Mouse (Mus musculus): ENCODE data around the gene Zfp825. TPM values are rescaled to one million over a fixed set of nuclear protein-coding genes. Genes with fewer than 3 reads are reported as not detected.
"Not testable (repeated sequence)": the region's sequence is repeated elsewhere in the genome, so short reads cannot be mapped to it uniquely, and the experiment has no call there.

Gene Zfp825
- polyA plus RNA-seq, 2 experiments, result 3.5 to 8.0 TPM

DNA sequence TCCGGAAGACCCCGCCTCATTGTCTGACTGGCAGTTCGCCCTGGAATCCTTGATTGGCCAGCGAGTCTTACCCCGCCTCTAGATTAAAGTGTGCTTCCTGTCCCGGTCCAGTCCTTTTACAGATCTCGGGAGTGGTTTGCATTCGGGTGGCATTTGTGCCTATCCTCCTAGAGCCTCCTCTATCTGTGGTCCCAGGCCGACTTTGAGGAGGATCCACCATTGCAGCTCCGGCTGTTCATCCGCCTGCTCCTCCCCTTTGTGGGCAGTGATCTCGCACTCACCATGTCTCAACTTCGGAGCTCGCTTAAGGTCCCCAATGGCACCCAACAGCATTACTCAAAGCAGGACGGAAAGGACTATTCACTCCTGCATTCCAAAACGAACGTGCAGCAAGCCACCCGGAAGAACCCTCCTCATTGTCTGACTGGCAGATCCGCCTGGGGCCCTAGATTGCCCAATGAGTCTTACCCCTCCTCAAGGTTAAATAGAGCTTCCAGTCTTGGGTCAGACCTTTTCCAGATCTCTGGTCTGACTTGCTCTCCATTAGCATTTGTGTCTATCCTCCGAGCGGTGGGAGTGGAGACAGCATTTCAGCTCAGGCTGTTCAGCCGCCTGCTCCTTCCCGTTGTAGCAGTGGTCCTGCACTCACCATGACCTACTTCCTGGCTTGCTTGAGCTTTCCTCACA, 30.9 kb downstream of the Zfp825 start:
- under 1% methylated on average over 23 of the region's 23 CpGs for WGBS (ENCODE audit: insufficient replicate concordance)
- no peaks in the 10 kb centered on the region for H3K9me3 ChIP-seq (ENCODE audit: control insufficient read depth, low read length)
- peaks cover 0 to 7% of the 10 kb centered on the region in 2 experiments; a peak in 2 of 4 replicates for H3K4me1 ChIP-seq (replicated peaks; ENCODE audit: control insufficient read depth in 2 of 2, insufficient read depth in 2 of 2, low read length in 1 of 2)
- peak; percentile 74 to 76 (median 75) for DNase-seq (ENCODE audit: low read depth in 3 of 3, low spot score in 3 of 3)
- peak overlapping the region; percentile 67 to 98 for H3K4me3 ChIP-seq (ENCODE audit: insufficient read depth in 1 of 2, low read depth in 2 of 2, low read length in 2 of 2)
- no peaks in the 10 kb centered on the region for H3K36me3 ChIP-seq (replicated peaks; ENCODE audit: control insufficient read depth, insufficient read depth, low read depth)
- H3K4me2 ChIP-seq (ENCODE audit: low read depth), result peak overlapping the region; percentile 86
- H3K27me3 ChIP-seq (ENCODE audit: control insufficient read depth, insufficient read depth, low read length), result no peaks in the 10 kb centered on the region
- TF ChIP-seq CTCF (IDR thresholded peaks at IDR 0.05; ENCODE audit: low read depth) (no peak), EP300 (IDR thresholded peaks at IDR 0.05; ENCODE audit: low read depth) (no peak)
- peak overlapping the region; percentile 70 for H3K9ac ChIP-seq (replicated peaks)
- H3K27ac ChIP-seq, result peak overlapping the region; percentile 82
- ATAC-seq (ENCODE audit: insufficient read depth), result peak; percentile 100

DNA sequence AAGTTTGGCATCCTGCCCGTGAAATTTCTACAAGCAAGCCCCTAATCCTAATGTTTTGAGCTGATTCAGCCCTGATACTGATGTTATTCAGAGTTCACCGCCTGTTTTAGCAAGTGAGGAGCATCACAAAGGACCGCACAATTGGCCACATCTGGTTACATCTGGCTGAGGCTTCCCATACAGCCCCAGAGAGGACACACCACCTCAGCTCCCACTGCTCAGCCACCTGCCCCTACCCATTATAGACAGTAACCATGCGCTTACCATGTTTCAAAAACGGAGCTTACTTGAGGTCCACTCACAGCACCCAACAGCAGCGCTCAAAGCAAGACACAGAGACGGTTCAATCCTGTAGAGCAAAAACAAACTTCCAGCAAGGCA, 31.5 kb downstream of the Zfp825 start:
- ATAC-seq (ENCODE audit: insufficient read depth), result peak; percentile 44
- not testable (repeated sequence) for H3K9me3 ChIP-seq (ENCODE audit: control insufficient read depth, low read length); DNase-seq (ENCODE audit: low read depth in 3 of 3, low spot score in 3 of 3); H3K27me3 ChIP-seq (ENCODE audit: control insufficient read depth, insufficient read depth, low read length); H3K36me3 ChIP-seq (replicated peaks; ENCODE audit: control insufficient read depth, insufficient read depth, low read depth); H3K4me1 ChIP-seq (replicated peaks; ENCODE audit: control insufficient read depth in 2 of 2, insufficient read depth in 2 of 2, low read length in 1 of 2)
- Histone ChIP-seq H3K9ac (replicated peaks) (peak overlapping the region; percentile 70), H3K4me3 (ENCODE audit: insufficient read depth in 1 of 2, low read depth in 2 of 2, low read length in 2 of 2) (peak overlapping the region; percentile 67 to 98), H3K4me2 (ENCODE audit: low read depth) (peak overlapping the region; percentile 86), H3K27ac (peak overlapping the region; percentile 82; the same call in 1 of the 2 replicates)
- WGBS (ENCODE audit: insufficient replicate concordance), result 5% methylated on average over 7 of the region's 7 CpGs

DNA sequence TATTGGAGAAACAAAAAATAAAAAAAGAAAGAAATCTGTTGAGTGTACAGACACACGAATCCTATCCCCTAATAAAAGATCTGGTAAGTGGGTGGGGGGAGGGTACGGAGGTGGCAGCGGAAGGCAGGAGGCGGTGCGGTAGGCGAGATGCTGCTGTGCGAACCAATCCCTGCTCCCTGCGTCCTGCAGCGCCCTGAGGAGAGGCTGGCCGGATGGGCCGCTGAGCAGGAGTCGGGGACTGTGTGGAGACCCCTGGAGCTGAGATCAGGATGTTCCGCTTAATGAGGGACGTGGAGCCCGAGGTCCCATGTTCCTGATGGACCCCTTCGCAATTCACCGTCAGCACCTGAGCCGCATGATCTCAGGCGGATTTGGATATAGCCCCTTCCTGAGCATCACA, 53.9 kb downstream of the Zfp825 start:
- no peak overlapping the region for H3K9ac ChIP-seq (replicated peaks)
- no peak overlapping the region for H3K27ac ChIP-seq
- no peak for ATAC-seq (ENCODE audit: insufficient read depth)
- H3K4me3 ChIP-seq (ENCODE audit: insufficient read depth in 1 of 2, low read depth in 2 of 2, low read length in 2 of 2), result no peak overlapping the region
- TF ChIP-seq CTCF (IDR thresholded peaks at IDR 0.05; ENCODE audit: low read depth) (no peak), EP300 (IDR thresholded peaks at IDR 0.05; ENCODE audit: low read depth) (no peak)
- no peaks in the 10 kb centered on the region for H3K4me1 ChIP-seq (replicated peaks; ENCODE audit: control insufficient read depth in 2 of 2, insufficient read depth in 2 of 2, low read length in 1 of 2)
- H3K36me3 ChIP-seq (replicated peaks; ENCODE audit: control insufficient read depth, insufficient read depth, low read depth), result no peaks in the 10 kb centered on the region
- no peaks in the 10 kb centered on the region for H3K27me3 ChIP-seq (ENCODE audit: control insufficient read depth, insufficient read depth, low read length)
- H3K9me3 ChIP-seq (ENCODE audit: control insufficient read depth, low read length), result no peaks in the 10 kb centered on the region; the same call in 1 of the 2 replicates
- no peak overlapping the region for H3K4me2 ChIP-seq (ENCODE audit: low read depth)
- 21% methylated on average over 19 of the region's 19 CpGs for WGBS (ENCODE audit: insufficient replicate concordance)
- DNase-seq (ENCODE audit: low read depth in 3 of 3, low spot score in 3 of 3), result no peak

Other genes starting within 250 kb of the Zfp825 start
- 0.05 and 0.08 TPM in 2 replicates for gene Ahrr, start 201.7 kb downstream of the Zfp825 start, polyA plus RNA-seq (2012; rRNA removed)
- gene Ahrr, start 201.7 kb downstream of the Zfp825 start, polyA plus RNA-seq (2014; fragmentation: Nextera tagmentation; extraction: Ambion mirVana), result 0.05 and 0.17 TPM in 2 replicates
- gene Pdcd6, start 176.4 kb downstream of the Zfp825 start, polyA plus RNA-seq (2012; rRNA removed), result 49.8 and 56.0 TPM in 2 replicates
- 73.4 and 80.9 TPM in 2 replicates for gene Pdcd6, start 176.4 kb downstream of the Zfp825 start, polyA plus RNA-seq (2014; fragmentation: Nextera tagmentation; extraction: Ambion mirVana)
- gene Sdha, start 143.7 kb downstream of the Zfp825 start, polyA plus RNA-seq (2012; rRNA removed), result 56.6 and 78.7 TPM in 2 replicates
- gene Sdha, start 143.7 kb downstream of the Zfp825 start, polyA plus RNA-seq (2014; fragmentation: Nextera tagmentation; extraction: Ambion mirVana), result 118 and 130 TPM in 2 replicates
- 2.1 and 4.4 TPM in 2 replicates for gene Ccdc127, start 143.7 kb downstream of the Zfp825 start, polyA plus RNA-seq (2012; rRNA removed)
- gene Ccdc127, start 143.7 kb downstream of the Zfp825 start, polyA plus RNA-seq (2014; fragmentation: Nextera tagmentation; extraction: Ambion mirVana), result 16.2 and 16.7 TPM in 2 replicates
- 0.01 and 0.02 TPM in 2 replicates for gene Lrrc14b, start 130.0 kb downstream of the Zfp825 start, polyA plus RNA-seq (2012; rRNA removed)
- gene Lrrc14b, start 130.0 kb downstream of the Zfp825 start, polyA plus RNA-seq (2014; fragmentation: Nextera tagmentation; extraction: Ambion mirVana), result not detected in 2 replicates
- 0.19 and 0.23 TPM in 2 replicates for gene Zfp72, start 103.2 kb downstream of the Zfp825 start, polyA plus RNA-seq (2012; rRNA removed)
- 0.87 and 0.88 TPM in 2 replicates for gene Zfp72, start 103.2 kb downstream of the Zfp825 start, polyA plus RNA-seq (2014; fragmentation: Nextera tagmentation; extraction: Ambion mirVana)
- 43.4 and 91.5 TPM in 2 replicates for gene Ftl1-ps1, start 94.3 kb downstream of the Zfp825 start, polyA plus RNA-seq (2012; rRNA removed)
- gene Ftl1-ps1, start 94.3 kb downstream of the Zfp825 start, polyA plus RNA-seq (2014; fragmentation: Nextera tagmentation; extraction: Ambion mirVana), result 86.3 and 88.3 TPM in 2 replicates
- 4.3 and 6.9 TPM in 2 replicates for gene Erap1, start 145.6 kb upstream of the Zfp825 start, polyA plus RNA-seq (2012; rRNA removed)
- 17.6 and 21.6 TPM in 2 replicates for gene Erap1, start 145.6 kb upstream of the Zfp825 start, polyA plus RNA-seq (2014; fragmentation: Nextera tagmentation; extraction: Ambion mirVana)

All from liver, embryonic 14.5 days (tissue).